Mouse (Mus musculus): ENCODE measurements around the gene Senp7.

- TF ChIP-seq POLR2A (IDR thresholded peaks at IDR 0.05; ENCODE audit: insufficient read depth, low read depth, low read length) (no peak), CTCF (IDR thresholded peaks at IDR 0.05; ENCODE audit: insufficient read depth, low read depth, low read length) (no peak)
Observed at GRCm38 (mm10) chr16:56066113-56066512, 18.0 kb downstream of the Senp7 start.
